Mouse (Mus musculus): ENCODE results near the gene Gpd1. TPM values are rescaled to one million over a fixed set of nuclear protein-coding genes. Genes with fewer than 3 reads are reported as not detected.

The Gpd1 gene
- polyA plus RNA-seq, 1 experiment from 2014 or later = 0.53 TPM

DNA sequence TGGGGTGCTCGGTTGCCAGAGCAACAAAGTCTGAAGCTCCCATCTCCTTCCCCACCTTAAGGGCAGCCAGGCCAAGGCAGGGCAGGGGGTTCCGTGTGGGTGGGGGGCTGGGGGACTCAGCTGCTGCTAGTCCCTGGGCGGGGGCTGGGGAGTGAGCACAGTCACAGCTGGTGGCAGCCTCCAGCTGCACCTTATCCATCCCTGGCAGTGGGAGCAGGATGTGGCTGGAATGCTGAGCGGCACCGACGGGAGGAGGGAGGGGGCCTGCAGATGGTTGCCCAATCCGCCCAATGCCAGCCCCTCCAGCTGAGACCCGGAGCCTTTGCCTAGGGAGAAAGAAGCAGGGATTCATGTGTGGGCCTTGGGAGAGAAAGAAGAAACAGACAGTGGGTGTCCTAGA is 40.2 kb upstream of the Gpd1 start:
- 26% methylated on average over 8 of the region's 8 CpGs for WGBS
- Histone ChIP-seq H3K4me1 (replicated peaks; ENCODE audit: control insufficient read depth, insufficient read depth, low read length) (no peaks in the 10 kb centered on the region), H3K9ac (ENCODE audit: low read length) (no peak overlapping the region), H3K27me3 (ENCODE audit: control insufficient read depth, insufficient read depth, low read length) (peaks cover 2% of the 10 kb centered on the region; the same call in 1 of the 2 replicates), H3K36me3 (ENCODE audit: control insufficient read depth, insufficient read depth, low read length) (no peaks in the 10 kb centered on the region), H3K27ac (ENCODE audit: low read depth, low read length) (0 out of 2 replicates have a peak overlapping the region, but pooled peaks have one; percentile 25), H3K4me3 (ENCODE audit: low read depth, low read length) (no peak overlapping the region), H3K9me3 (ENCODE audit: control insufficient read depth, low read length) (no peaks in the 10 kb centered on the region), H3K4me2 (ENCODE audit: low read depth, low read length, severe bottlenecking) (no peak overlapping the region)
- peak; percentile 44 for ATAC-seq (replicated peaks; ENCODE audit: low FRiP score)
- no peak for DNase-seq (ENCODE audit: low spot score)

DNA sequence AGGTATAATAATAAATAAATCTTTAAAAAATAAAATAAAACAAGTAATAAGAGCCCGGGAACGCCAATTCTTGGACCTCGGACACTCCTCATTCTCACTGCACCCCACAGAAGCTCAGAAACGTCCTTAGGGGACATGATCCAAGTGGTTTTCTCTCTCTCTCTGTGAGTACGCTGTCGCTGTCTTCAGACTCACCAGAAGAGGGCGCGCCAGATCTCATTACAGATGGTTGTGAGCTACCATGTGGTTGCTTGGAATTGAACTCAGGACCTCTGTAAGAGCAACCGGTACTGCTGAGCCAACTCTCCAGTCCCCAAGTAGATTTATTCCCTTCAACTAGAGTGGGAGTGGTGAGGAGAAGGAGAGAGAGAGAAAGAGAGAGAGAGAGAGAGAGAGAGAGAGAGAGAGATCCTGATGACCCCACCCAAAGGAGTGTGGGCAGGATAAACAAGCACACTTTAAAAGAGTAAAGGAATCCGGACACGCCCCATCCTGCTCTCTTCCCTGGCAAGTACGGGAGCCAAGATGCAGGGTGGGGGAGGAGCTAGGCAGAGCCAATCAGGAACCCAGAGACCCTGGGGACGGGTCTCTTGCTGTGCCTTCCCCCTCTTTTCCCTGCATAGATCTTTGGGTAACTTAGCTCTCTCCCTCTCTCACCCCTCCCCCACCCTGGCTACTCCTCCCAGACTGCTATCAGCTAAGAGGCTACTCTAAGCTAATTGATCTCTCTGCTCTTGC is 39.1 kb upstream of the Gpd1 start:
- H3K9me3 ChIP-seq (ENCODE audit: control insufficient read depth, low read length) = no peaks in the 10 kb centered on the region
- no peak overlapping the region for H3K9ac ChIP-seq (ENCODE audit: low read length)
- no peak overlapping the region for H3K27ac ChIP-seq (ENCODE audit: low read depth, low read length)
- 13% methylated on average over 13 of the region's 13 CpGs for WGBS
- H3K4me1 ChIP-seq (replicated peaks; ENCODE audit: control insufficient read depth, insufficient read depth, low read length) = no peaks in the 10 kb centered on the region
- H3K4me3 ChIP-seq (ENCODE audit: low read depth, low read length) = no peak overlapping the region
- no peak for ATAC-seq (replicated peaks; ENCODE audit: low FRiP score)
- no peak overlapping the region for H3K4me2 ChIP-seq (ENCODE audit: low read depth, low read length, severe bottlenecking)
- no peaks in the 10 kb centered on the region for H3K36me3 ChIP-seq (ENCODE audit: control insufficient read depth, insufficient read depth, low read length)
- no peaks in the 10 kb centered on the region for H3K27me3 ChIP-seq (ENCODE audit: control insufficient read depth, insufficient read depth, low read length)
- peak; percentile 73 for DNase-seq (ENCODE audit: low spot score)

DNA sequence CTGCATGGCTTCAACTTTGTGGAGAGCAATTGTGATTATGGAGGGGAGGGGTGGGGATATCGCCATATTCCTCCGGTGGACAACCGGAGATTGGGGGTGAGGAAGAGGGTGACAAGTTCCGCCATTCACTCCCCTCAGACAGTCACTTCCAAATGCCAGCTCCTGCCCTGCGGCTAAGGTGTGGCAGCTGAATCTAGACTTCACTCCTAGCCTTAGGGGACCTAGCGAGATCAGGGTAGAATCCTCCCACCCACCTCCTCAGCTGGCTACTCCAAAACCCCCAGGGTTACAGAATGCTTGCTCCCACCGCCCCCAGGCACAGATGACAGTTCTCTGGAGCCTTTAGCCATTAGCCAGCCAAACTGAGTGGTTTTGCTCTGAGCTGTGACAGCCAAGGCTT is 38.3 kb upstream of the Gpd1 start:
- Histone ChIP-seq H3K9me3 (ENCODE audit: control insufficient read depth, low read length) (no peaks in the 10 kb centered on the region), H3K9ac (ENCODE audit: low read length) (no peak overlapping the region), H3K27me3 (ENCODE audit: control insufficient read depth, insufficient read depth, low read length) (no peaks in the 10 kb centered on the region), H3K4me1 (replicated peaks; ENCODE audit: control insufficient read depth, insufficient read depth, low read length) (no peaks in the 10 kb centered on the region), H3K27ac (ENCODE audit: low read depth, low read length) (no peak overlapping the region), H3K36me3 (ENCODE audit: control insufficient read depth, insufficient read depth, low read length) (no peaks in the 10 kb centered on the region), H3K4me3 (ENCODE audit: low read depth, low read length) (no peak overlapping the region), H3K4me2 (ENCODE audit: low read depth, low read length, severe bottlenecking) (no peak overlapping the region)
- ATAC-seq (replicated peaks; ENCODE audit: low FRiP score) (no peak), DNase-seq (ENCODE audit: low spot score) (no peak)
- WGBS = 70% methylated on average over 7 of the region's 7 CpGs

DNA sequence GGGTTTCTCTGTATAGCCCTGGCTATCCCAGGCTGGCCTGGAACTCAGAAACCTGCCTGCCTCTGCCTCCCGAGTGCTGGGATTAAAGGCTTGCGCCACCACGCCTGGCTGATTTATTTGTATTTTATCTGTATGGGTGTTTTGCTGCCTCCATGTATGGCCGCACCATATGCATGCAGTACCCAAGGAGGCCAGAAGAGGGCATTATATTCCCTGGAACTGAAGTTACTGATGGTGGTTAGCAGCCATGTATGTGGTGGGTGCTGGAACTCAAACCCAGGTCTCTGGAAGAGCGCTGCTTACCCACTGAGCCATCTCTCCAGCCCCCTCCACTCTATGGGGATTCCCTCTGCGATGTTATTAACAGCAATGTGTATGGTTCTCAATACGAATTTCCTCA is 34.4 kb upstream of the Gpd1 start:
- ATAC-seq (replicated peaks; ENCODE audit: low FRiP score) (no peak), DNase-seq (ENCODE audit: low spot score) (no peak)
- no peaks in the 10 kb centered on the region for H3K9me3 ChIP-seq (ENCODE audit: control insufficient read depth, low read length)
- 92% methylated on average over 7 of the region's 7 CpGs for WGBS
- H3K4me1 ChIP-seq (replicated peaks; ENCODE audit: control insufficient read depth, insufficient read depth, low read length) = no peaks in the 10 kb centered on the region
- H3K27me3 ChIP-seq (ENCODE audit: control insufficient read depth, insufficient read depth, low read length) = no peaks in the 10 kb centered on the region
- H3K9ac ChIP-seq (ENCODE audit: low read length) = no peak overlapping the region
- H3K36me3 ChIP-seq (ENCODE audit: control insufficient read depth, insufficient read depth, low read length) = no peaks in the 10 kb centered on the region
- no peak overlapping the region for H3K4me3 ChIP-seq (ENCODE audit: low read depth, low read length)
- no peak overlapping the region for H3K27ac ChIP-seq (ENCODE audit: low read depth, low read length)
- no peak overlapping the region for H3K4me2 ChIP-seq (ENCODE audit: low read depth, low read length, severe bottlenecking)

DNA sequence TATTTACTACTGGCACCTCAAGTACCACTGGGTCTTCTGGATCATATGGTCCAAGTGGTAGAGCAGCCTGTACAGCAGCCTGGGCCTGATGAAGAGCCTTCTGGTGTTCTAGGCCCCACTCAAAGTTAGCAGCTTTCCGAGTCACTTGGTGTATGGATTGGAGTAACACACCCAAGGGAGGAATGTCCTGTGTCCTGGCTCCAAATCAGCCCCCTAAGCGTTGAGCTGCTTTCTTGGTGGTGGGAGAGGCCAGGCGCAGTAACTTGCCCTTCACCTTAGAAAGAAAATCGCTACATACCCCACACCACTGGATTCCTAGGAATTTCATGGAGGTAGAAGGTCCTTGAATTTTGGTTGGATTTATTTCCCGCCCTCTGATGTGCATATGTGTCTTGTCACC is 33.2 kb upstream of the Gpd1 start:
- H3K4me1 ChIP-seq (replicated peaks; ENCODE audit: control insufficient read depth, insufficient read depth, low read length) = no peaks in the 10 kb centered on the region
- no peaks in the 10 kb centered on the region for H3K36me3 ChIP-seq (ENCODE audit: control insufficient read depth, insufficient read depth, low read length)
- no peak overlapping the region for H3K4me2 ChIP-seq (ENCODE audit: low read depth, low read length, severe bottlenecking)
- no peaks in the 10 kb centered on the region for H3K27me3 ChIP-seq (ENCODE audit: control insufficient read depth, insufficient read depth, low read length)
- WGBS = 88% methylated on average over 5 of the region's 5 CpGs
- H3K9ac ChIP-seq (ENCODE audit: low read length) = no peak overlapping the region
- DNase-seq (ENCODE audit: low spot score) (no peak), ATAC-seq (replicated peaks; ENCODE audit: low FRiP score) (no peak)
- no peak overlapping the region for H3K27ac ChIP-seq (ENCODE audit: low read depth, low read length)
- H3K4me3 ChIP-seq (ENCODE audit: low read depth, low read length) = no peak overlapping the region
- H3K9me3 ChIP-seq (ENCODE audit: control insufficient read depth, low read length) = no peaks in the 10 kb centered on the region

DNA sequence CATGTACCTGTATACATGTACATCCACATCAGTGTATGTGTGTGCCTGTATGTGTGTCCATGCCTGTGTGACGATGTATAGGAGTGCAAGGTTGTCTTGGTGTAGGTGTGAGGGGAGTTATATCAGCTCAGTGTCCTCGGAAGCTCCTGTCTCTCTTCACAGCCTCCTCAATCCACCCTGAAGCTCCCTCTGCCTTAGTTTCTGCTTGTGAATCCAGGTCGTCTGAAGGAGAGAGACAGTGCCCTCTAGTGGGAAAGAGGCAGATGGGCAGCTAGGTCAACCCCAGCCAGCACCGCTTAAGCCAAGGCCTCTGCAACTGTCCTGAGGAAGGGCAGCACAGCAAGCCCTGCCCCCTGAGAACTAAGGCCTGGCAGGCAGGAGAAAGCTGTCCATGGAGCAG is 28.6 kb upstream of the Gpd1 start:
- H3K4me2 ChIP-seq (ENCODE audit: low read depth, low read length, severe bottlenecking) = no peak overlapping the region
- no peak overlapping the region for H3K9ac ChIP-seq (ENCODE audit: low read length)
- no peaks in the 10 kb centered on the region for H3K27me3 ChIP-seq (ENCODE audit: control insufficient read depth, insufficient read depth, low read length)
- no peaks in the 10 kb centered on the region for H3K36me3 ChIP-seq (ENCODE audit: control insufficient read depth, insufficient read depth, low read length)
- no peak overlapping the region for H3K4me3 ChIP-seq (ENCODE audit: low read depth, low read length)
- DNase-seq (ENCODE audit: low spot score) (peak; percentile 80), ATAC-seq (replicated peaks; ENCODE audit: low FRiP score) (peak; percentile 44; the same call in 1 of the 2 replicates)
- H3K4me1 ChIP-seq (replicated peaks; ENCODE audit: control insufficient read depth, insufficient read depth, low read length) = peaks cover 2% of the 10 kb centered on the region; the same call in 1 of the 2 replicates
- no peaks in the 10 kb centered on the region for H3K9me3 ChIP-seq (ENCODE audit: control insufficient read depth, low read length)
- no peak overlapping the region for H3K27ac ChIP-seq (ENCODE audit: low read depth, low read length)
- WGBS = 8% methylated on average over 4 of the region's 4 CpGs

DNA sequence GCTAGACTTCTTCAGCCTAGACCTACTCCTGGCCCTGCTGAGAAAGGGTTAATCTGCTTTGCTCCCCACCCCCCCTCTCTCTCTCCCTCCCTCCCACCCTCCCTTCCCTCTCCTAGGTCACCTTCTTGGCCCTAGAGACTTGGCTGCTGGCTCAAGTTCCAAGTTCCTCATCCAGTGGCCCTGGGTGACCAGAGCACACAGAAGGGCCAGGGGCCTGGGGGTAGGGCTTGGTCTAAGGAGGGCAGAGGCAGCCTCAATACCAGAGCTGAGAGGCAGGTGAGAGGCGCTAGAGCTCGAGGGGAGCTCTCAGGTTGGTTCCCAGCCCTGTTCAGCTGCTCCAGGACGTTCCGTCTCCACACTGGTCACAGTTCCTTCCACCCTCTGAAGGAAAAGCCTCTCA is 26.4 kb upstream of the Gpd1 start:
- H3K4me3 ChIP-seq (ENCODE audit: low read depth, low read length) = no peak overlapping the region
- no peak overlapping the region for H3K4me2 ChIP-seq (ENCODE audit: low read depth, low read length, severe bottlenecking)
- WGBS = 18% methylated on average over 4 of the region's 4 CpGs
- ATAC-seq (replicated peaks; ENCODE audit: low FRiP score) (no peak), DNase-seq (ENCODE audit: low spot score) (no peak)
- peaks cover 2% of the 10 kb centered on the region; the same call in 1 of the 2 replicates for H3K4me1 ChIP-seq (replicated peaks; ENCODE audit: control insufficient read depth, insufficient read depth, low read length)
- H3K36me3 ChIP-seq (ENCODE audit: control insufficient read depth, insufficient read depth, low read length) = no peaks in the 10 kb centered on the region
- no peak overlapping the region for H3K9ac ChIP-seq (ENCODE audit: low read length)
- no peaks in the 10 kb centered on the region for H3K9me3 ChIP-seq (ENCODE audit: control insufficient read depth, low read length)
- no peak overlapping the region for H3K27ac ChIP-seq (ENCODE audit: low read depth, low read length)
- no peaks in the 10 kb centered on the region for H3K27me3 ChIP-seq (ENCODE audit: control insufficient read depth, insufficient read depth, low read length)

DNA sequence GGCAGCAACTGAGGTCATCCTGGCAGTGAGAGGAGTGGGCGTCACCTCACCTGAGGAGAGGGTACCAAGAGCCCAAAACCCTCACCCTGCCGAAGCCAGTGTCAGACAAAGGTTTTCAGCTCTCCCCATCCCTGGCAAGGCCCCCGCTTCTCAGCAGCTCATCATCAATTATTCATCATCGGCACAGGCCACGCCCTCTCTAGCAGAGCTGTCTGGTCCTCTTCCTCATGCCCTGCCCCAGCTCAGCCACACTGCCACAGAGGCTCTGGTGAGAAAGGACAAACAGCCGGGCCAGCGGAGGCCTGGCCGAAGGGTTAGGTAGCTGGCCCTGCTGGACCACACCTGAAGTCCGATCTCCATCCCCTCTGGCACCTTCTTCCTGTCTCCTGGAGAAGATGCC is 25.3 kb upstream of the Gpd1 start:
- Histone ChIP-seq H3K4me3 (ENCODE audit: low read depth, low read length) (no peak overlapping the region), H3K9ac (ENCODE audit: low read length) (no peak overlapping the region), H3K27me3 (ENCODE audit: control insufficient read depth, insufficient read depth, low read length) (no peaks in the 10 kb centered on the region), H3K4me2 (ENCODE audit: low read depth, low read length, severe bottlenecking) (no peak overlapping the region), H3K9me3 (ENCODE audit: control insufficient read depth, low read length) (no peaks in the 10 kb centered on the region), H3K36me3 (ENCODE audit: control insufficient read depth, insufficient read depth, low read length) (no peaks in the 10 kb centered on the region), H3K27ac (ENCODE audit: low read depth, low read length) (no peak overlapping the region), H3K4me1 (replicated peaks; ENCODE audit: control insufficient read depth, insufficient read depth, low read length) (peaks cover 2% of the 10 kb centered on the region; the same call in 1 of the 2 replicates)
- 66% methylated on average over 9 of the region's 9 CpGs for WGBS
- ATAC-seq (replicated peaks; ENCODE audit: low FRiP score) (no peak), DNase-seq (ENCODE audit: low spot score) (no peak)

DNA sequence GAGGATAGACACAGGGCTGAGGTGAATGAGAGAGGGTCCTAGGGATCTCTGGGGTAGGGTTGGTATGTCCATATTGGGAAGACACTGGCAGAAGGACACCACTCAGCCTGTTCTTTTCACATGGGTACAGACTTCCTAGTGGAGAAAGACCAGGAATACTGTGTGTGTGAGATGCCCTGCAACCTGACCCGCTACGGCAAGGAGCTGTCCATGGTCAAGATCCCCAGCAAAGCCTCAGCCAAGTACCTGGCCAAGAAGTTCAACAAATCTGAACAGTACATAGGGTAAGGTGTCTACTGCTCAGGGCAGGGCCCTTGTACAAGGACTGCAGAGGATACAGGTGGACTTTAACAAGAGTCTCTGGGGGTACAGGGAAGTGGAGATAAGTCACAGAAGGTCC is 20.0 kb upstream of the Gpd1 start:
- Histone ChIP-seq H3K4me2 (ENCODE audit: low read depth, low read length, severe bottlenecking) (no peak overlapping the region), H3K4me1 (replicated peaks; ENCODE audit: control insufficient read depth, insufficient read depth, low read length) (no peaks in the 10 kb centered on the region; the same call in 1 of the 2 replicates), H3K27me3 (ENCODE audit: control insufficient read depth, insufficient read depth, low read length) (no peaks in the 10 kb centered on the region; the same call in 1 of the 2 replicates), H3K36me3 (ENCODE audit: control insufficient read depth, insufficient read depth, low read length) (no peaks in the 10 kb centered on the region), H3K27ac (ENCODE audit: low read depth, low read length) (no peak overlapping the region), H3K9me3 (ENCODE audit: control insufficient read depth, low read length) (no peaks in the 10 kb centered on the region), H3K4me3 (ENCODE audit: low read depth, low read length) (no peak overlapping the region), H3K9ac (ENCODE audit: low read length) (no peak overlapping the region)
- ATAC-seq (replicated peaks; ENCODE audit: low FRiP score) (no peak), DNase-seq (ENCODE audit: low spot score) (no peak)
- 46% methylated on average over 2 of the region's 2 CpGs for WGBS

All from forebrain, embryonic 11.5 days (tissue).